Mouse (Mus musculus): ENCODE data around the gene Cdkl5.

The Cdkl5 gene

GRCm38 (mm10) chrX:160994543-160995121, at the start of gene Cdkl5:
Gene Cdkl5, minus strand, starts transcription at chrX:160994704.
- peak; percentile 94 to 96 for DNase-seq

DNA sequence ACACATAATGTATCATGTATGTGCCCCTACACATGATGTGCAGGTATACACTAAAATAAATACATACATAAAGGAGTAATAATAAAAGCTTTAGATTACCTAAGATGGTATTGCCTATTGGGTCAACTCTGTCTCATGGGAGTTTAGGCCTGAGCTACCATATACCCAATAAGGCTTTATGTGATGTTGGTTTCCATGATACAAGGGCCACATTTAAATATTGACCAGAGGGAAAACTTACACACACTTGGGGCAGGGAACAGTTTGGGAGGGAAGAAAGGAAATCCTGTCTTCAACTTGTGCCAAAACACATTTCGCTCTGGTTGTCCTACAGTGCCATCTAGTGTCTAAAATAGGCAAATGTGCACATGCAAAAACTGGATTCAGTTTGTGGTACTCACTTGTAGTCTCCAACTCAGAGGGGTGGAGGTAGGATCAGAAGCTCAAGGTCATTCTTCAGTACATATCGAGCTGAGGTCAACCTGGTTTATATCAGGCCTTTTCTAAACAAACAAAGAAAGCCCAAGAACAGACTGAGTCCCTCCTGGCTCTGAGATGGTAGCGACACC, 38.8 kb upstream of the Cdkl5 start:
- DNase-seq = peak in 1 of 2 experiments; percentile 45

- no peak for DNase-seq
These were observed 37.9 kb upstream of the Cdkl5 start for GRCm38 (mm10) chrX:161032423-161032822.

GRCm38 (mm10) chrX:161030233-161030632, 35.7 kb upstream of the Cdkl5 start:
- no peak for DNase-seq

DNA sequence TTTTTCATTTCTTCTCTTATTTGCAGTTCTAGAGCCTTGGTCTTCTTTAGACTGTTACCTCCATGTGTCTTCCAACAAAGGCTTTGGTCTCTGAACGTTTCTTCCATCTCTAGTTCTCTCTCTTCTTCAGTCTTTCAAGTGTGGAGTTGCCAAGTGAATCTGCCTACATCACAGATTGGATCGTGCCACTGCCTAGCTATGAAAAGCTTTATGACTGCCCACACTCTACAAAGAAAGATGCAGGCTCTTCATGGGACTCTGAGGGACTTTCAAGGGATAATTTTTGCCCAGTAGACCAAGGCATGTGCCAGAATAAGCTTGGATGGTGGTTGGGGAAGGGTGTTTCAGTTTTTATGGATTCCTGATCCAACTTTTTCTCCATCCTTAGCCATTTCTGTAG, 30.0 kb upstream of the Cdkl5 start:
- no peak for DNase-seq

- no peak for DNase-seq
These were observed 27.0 kb upstream of the Cdkl5 start for GRCm38 (mm10) chrX:161021548-161021947.

DNA sequence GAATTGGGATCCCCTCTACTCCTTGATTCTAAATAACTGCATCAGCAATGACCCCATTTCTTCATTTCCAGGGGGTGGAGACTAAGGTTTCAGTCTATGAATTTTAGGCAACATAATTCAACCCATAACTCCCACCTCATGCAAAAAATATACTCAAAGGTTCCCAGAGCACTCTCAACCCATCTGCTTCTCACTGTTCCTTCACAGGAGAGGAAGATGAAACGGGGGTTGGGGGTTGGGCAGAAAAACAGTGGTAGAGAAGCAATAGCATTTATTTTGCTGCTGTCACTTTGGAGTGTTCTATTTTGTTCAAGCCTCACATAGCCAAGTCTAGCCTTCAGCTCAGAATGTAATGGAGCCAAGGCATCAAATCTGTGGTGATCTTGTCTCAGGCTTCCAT, 23.7 kb upstream of the Cdkl5 start:
- no peak for DNase-seq

GRCm38 (mm10) chrX:161006272-161006671, 11.8 kb upstream of the Cdkl5 start:
- no peak for DNase-seq

DNA sequence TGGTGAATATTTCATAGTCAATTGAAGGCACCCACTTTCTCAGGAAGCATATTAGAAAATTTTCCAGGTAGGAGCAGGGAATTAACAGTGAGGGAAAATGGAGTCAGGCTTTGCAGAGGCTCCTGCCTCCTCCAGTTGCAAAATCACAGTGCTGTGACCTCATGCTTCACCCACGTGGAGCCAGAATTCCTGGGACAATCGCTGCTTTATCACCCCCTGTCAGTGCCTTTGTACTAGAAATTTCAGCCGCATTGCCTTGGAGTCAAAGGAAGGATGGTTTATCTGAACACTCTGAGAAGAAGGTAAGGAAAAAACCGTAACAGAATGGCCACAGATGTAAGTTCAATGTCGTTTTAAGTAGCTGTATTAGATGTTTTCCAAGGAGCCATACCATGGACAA, 1.5 kb upstream of the Cdkl5 start:
- no peak for DNase-seq

- DNase-seq = peak; percentile 51 to 67
These were observed 695 bp upstream of the Cdkl5 start for GRCm38 (mm10) chrX:160995131-160995667.

- DNase-seq = no peak
These were observed 560 bp downstream of the Cdkl5 start for GRCm38 (mm10) chrX:160993749-160994539.

GRCm38 (mm10) chrX:160992703-160993102, 1.8 kb downstream of the Cdkl5 start:
- DNase-seq = no peak

- DNase-seq = no peak
These were observed 4.2 kb downstream of the Cdkl5 start for GRCm38 (mm10) chrX:160990276-160990675.

GRCm38 (mm10) chrX:160977919-160978318, 16.6 kb downstream of the Cdkl5 start:
- DNase-seq = no peak

DNA sequence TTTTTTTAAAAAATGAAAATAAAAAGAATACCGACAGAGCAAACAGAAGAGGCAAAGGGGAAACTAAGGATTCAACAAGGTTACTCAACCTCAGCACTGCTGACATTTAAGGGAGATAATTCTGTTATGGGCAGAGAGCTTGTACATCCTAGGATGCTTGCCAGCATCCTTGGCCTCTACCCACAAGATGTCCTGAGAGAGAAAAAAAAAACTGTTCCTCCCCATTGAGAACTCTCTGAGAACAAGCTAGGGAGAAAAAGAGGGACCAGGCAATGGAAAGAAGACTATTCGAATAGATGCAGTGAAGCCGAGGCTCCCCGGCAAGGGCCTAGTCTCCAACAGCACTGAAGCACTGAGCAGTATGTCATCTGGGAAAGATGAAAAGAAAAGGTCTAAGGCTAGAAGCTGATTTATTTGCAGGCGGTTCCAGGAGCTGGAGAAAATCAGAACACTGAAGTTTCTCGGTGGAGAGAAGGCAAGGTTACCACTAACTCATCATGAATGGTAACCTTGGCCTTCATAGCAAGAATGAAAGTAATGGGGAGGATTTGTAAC, 22.4 kb downstream of the Cdkl5 start:
- no peak for DNase-seq

- no peak for DNase-seq
These were observed 35.8 kb downstream of the Cdkl5 start for GRCm38 (mm10) chrX:160958593-160959131.

- DNase-seq = no peak
These were observed 44.9 kb downstream of the Cdkl5 start for GRCm38 (mm10) chrX:160949583-160949982.

GRCm38 (mm10) chrX:160944722-160945121, 49.8 kb downstream of the Cdkl5 start:
- DNase-seq = no peak

DNA sequence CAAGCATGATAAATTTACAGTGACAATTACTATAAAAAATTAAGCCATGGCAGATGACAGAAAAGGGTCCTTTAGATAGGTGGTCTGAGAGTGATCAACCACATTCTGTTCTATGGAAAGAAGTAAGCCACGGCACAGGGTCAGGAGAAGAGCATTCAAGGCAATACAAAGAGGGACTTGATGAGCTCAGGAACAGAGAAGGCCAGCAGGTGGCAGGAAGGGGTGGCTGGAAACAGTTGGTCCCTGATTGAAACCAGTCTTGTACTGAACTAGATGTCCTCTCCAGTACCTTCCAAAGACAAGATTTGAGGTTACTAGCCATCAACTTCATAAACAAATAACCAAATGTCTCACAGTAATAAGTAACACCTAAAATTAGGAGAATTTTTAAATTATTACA, 59.0 kb downstream of the Cdkl5 start:
- peak; percentile 20 to 21 for DNase-seq

- no peak for DNase-seq
These were observed 63.8 kb downstream of the Cdkl5 start for GRCm38 (mm10) chrX:160930656-160931055.

GRCm38 (mm10) chrX:160928870-160929269, 65.6 kb downstream of the Cdkl5 start:
- DNase-seq = no peak

GRCm38 (mm10) chrX:160919022-160919637, 75.4 kb downstream of the Cdkl5 start:
- no peak for DNase-seq

- DNase-seq = no peak
These were observed 87.6 kb downstream of the Cdkl5 start, which contains the start of gene Gja6 for GRCm38 (mm10) chrX:160906952-160907351. Gene Gja6, minus strand, starts transcription at chrX:160907052.

Data from lung, postnatal 4 days (tissue).